Mouse (Mus musculus): Measurements from ENCODE around the gene Rassf10. TPM values are rescaled to one million over a fixed set of nuclear protein-coding genes. Genes with fewer than 3 reads are reported as not detected.
"Not testable (repeated sequence)": the region's sequence is repeated elsewhere in the genome, so short reads cannot be mapped to it uniquely, and the experiment has no call there.

The Rassf10 gene
- under 1 TPM; 0.31 to 0.32 TPM for total RNA-seq (2021)
- long read RNA-seq, experiment 1, partial matches to known transcripts, result 0 of 1 reads
- long read RNA-seq, experiment 1, other reads (novel, unspliced or antisense), result 0 of 1 reads
- long read RNA-seq, experiment 2, partial matches to known transcripts, result 0 of 1 reads
- long read RNA-seq, experiment 2, other reads (novel, unspliced or antisense), result 0 of 1 reads

DNA sequence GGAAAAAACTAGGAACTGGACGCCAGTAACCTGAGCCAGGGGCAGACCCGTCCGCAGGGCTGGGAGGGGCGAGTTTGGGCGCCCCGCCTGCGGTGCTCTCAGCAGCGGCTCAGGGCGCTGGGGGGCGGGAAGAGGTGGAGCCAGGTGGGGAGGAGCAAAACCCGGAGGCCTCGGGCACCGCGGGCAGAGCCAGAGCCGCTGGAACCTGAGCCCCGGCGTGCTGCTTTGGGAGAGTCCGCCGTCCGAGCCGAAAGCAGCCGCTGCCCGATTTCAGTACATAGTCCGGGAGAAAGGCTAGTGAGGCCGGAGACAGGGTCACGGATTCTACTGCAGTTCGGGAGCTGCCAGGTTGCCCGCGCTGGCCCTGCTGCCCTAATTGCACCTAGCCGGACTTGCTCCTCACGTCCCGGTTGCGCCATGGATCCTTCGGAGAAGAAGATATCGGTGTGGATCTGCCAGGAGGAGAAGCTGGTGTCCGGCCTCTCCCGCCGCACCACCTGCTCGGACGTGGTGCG, at the start of gene Rassf10:
Gene Rassf10 (plus strand): TSS at position 186 of the 515 bp plus-strand sequence.
- peak; percentile 71 for DNase-seq (ENCODE audit: low spot score)

DNA sequence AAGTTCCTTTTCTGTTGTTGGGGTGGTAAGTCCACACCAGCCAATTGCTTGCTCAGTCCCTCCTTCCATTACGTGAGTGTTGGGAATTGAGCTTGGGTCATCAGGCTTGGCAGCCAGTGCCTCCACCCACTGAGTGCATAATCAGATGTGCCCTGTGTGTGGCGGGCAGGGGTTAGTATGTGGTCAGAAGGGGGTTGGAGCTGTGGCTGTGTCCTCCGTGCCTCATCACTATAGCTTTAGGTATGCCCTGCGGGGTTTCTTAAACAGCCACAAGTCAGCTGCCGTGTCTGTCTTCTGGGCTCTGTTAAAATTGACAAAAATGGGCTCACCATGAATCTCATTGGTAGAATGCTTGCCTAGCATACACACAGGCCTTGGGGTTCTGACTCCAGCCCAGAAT, 46.9 kb upstream of the Rassf10 start:
- DNase-seq (ENCODE audit: low spot score), result no peak

- no peak for DNase-seq (ENCODE audit: low spot score)
Observed at GRCm38 (mm10) chr7:112907468-112907867, 46.3 kb upstream of the Rassf10 start.

GRCm38 (mm10) chr7:112909164-112909563, 44.6 kb upstream of the Rassf10 start:
- DNase-seq (ENCODE audit: low spot score), result no peak

GRCm38 (mm10) chr7:112912969-112913368, 40.8 kb upstream of the Rassf10 start:
- no peak for DNase-seq (ENCODE audit: low spot score)

GRCm38 (mm10) chr7:112915571-112915970, 38.2 kb upstream of the Rassf10 start:
- no peak for DNase-seq (ENCODE audit: low spot score)

DNA sequence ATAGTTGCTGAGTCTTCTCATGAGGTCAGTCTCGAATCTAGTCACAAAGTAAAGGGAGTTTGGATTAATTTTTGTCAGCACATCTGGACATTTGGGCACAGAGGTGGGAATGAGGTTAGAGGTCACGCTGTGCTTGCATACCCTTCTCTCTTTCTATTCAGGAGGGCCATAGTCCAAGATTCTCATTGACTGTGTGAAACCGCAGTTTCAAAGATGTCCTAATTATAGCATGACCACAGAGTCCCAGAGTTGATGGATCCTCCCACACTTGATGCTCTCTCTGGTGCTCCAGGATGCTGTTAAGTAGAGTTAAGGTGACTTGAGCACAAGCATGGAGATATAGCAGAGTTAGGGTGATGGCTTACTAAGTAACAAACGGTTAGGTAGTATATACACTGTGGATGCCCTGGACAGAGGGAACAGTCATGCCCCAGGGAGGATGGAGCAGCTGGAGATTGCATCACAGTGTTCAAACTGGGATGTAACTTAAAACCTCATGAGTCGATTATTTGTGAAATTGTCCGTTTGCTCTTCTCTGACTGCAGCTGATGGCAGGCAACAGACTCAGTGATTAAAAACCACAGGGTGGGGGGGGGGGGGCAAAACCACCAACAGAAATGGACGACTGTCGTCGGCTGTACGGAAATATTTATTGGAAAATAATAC, 36.0 kb upstream of the Rassf10 start:
- DNase-seq (ENCODE audit: low spot score), result peak; percentile 34

DNA sequence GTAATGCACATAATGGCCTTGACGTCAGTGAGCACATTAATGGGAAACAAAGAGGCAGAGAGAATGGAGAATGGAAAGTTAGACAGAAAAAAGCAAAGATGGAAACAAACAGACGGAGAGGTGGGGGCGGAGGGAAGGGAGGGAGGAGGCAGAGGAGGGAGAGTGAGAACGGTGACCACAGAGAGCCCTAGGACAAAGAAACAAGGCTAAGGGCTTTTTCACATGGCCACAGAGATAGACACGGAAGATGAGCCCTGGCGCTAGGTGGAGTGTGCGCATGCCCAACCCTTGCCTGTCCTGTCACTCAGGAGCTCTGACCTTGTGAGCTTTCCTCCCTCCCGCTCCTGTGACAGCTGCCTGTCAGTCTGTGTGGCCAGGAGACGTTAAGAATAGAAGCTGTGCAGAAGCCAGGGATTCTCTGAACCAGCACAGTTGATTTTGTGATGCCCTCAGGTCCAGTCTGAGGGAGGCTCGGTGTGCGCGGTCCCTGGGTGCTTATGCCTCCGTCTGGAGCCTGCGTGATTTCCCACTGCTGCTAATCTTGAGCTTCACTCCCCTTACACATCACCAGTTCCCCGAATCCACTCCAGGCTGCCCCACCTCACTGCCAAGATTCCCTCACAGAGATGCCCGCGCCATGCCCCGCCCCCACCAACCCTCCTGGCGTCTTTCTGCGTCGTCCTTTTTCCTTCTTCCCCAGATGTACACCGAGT, 35.3 kb upstream of the Rassf10 start:
- peak; percentile 77 for DNase-seq (ENCODE audit: low spot score)

DNA sequence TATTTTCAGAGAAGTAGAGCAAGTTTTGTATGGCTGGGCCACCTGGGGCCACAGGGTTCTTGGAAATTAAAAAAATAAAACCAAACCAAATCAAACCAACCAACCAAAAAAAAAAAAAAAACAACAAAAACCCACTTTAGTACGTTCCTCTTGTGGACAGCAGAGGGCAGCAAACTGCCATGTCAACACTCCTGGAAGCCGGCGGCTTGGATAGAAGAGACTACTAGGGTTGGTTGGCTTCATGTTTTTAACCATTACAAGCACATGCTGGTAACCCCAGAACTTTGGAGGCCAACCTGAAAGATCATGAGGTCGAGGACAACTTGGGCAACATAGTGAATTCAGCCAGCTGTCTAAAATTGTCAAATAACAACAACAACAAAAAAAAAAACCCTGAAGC, 33.9 kb upstream of the Rassf10 start:
- peak; percentile 56 for DNase-seq (ENCODE audit: low spot score)

- no peak for DNase-seq (ENCODE audit: low spot score)
Observed at GRCm38 (mm10) chr7:112922801-112923200, 31.0 kb upstream of the Rassf10 start.

GRCm38 (mm10) chr7:112923712-112924111, 30.1 kb upstream of the Rassf10 start:
- no peak for DNase-seq (ENCODE audit: low spot score)

DNA sequence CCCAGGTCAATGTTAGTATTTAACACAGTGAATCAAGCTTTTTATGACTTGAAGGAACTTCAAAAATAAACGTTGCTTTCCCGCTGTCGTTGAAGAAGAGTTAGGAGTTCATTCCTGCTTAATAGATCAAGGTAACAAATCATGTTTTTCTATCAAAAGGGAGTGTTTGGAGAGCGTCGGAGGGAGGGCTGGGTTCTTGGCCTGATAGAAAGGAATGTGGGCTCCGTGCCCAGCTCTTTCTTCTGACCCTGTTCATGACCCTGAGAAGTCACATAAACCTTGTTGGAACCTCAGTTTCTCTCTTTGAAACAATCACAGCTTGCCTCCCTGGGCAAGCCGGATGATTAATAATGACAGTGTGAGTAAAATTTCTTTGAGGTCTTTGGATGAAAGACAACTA, 23.1 kb upstream of the Rassf10 start:
- DNase-seq (ENCODE audit: low spot score), result no peak

GRCm38 (mm10) chr7:112935876-112936275, 17.9 kb upstream of the Rassf10 start:
- not testable (repeated sequence) for DNase-seq (ENCODE audit: low spot score)

- no peak for DNase-seq (ENCODE audit: low spot score)
Observed at GRCm38 (mm10) chr7:112937089-112937488, 16.7 kb upstream of the Rassf10 start.

- DNase-seq (ENCODE audit: low spot score), result no peak
Observed at GRCm38 (mm10) chr7:112938959-112939358, 14.8 kb upstream of the Rassf10 start.

GRCm38 (mm10) chr7:112942567-112942966, 11.2 kb upstream of the Rassf10 start:
- no peak for DNase-seq (ENCODE audit: low spot score)

- DNase-seq (ENCODE audit: low spot score), result no peak
Observed at GRCm38 (mm10) chr7:112943056-112943455, 10.7 kb upstream of the Rassf10 start.

GRCm38 (mm10) chr7:112946706-112947105, 7.1 kb upstream of the Rassf10 start:
- no peak for DNase-seq (ENCODE audit: low spot score)

- DNase-seq (ENCODE audit: low spot score), result no peak
Observed at GRCm38 (mm10) chr7:112954351-112955102, 765 bp downstream of the Rassf10 start.

DNA sequence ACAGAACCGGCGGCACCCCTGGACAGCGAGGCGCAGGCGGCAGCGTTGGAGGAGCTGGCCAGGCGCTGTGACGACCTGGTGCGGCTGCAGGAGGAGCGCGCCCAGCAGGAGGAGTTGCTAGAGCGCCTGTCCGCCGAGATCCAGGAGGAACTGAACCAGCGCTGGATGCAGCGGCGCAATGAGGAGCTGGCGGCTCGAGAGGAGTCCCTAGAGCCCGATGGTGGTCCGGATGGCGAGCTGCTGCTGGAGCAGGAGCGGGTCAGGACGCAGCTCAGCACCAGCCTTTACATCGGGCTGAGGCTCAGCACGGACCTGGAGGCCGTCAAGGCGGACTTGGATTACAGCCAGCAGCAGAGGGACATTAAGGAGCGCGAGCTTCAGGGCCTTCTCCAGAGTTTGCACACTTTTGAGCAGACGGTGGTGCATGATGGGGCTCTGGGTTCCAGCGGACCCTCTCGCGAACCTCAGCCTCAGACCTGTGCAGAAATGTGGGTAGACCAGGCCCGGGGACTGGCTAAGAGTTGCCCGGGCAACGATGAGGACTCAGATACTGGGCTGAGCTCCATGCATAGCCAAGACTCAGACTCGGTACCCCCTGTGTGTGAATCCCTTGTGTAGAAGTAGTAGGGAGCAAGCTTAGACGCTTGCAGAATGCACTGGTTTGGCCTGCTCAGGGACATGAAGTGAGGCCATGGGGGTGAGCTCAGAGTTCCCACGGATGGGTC, 1.5 kb downstream of the Rassf10 start:
- peak; percentile 7 for DNase-seq (ENCODE audit: low spot score)

GRCm38 (mm10) chr7:112955955-112956354, 2.2 kb downstream of the Rassf10 start:
- no peak for DNase-seq (ENCODE audit: low spot score)
